Mouse (Mus musculus) neural tube, embryonic 14.5 days (tissue): Measurements from ENCODE around the gene Pde11a. TPM values are rescaled to one million over a fixed set of nuclear protein-coding genes. Genes with fewer than 3 reads are reported as not detected.
A peak's percentile ranks its signal among the peaks of the same experiment; 100 is the strongest.

Source experiments
- ATAC-seq: fragments of 200-750 bp; cut with Nextera tagmentation; 2 replicates; pipeline ENCODE4 v1.8.0; 2017; ENCODE audit warnings: low read depth, mild to moderate bottlenecking, moderate TSS enrichment, moderate library complexity
- H3K27ac ChIP-seq: fragments of 300-500 bp; sonication (generic); 2 replicates; pipeline ENCODE4 v1.5.1; 2014; ENCODE audit warnings: low read depth, mild to moderate bottlenecking, control low read depth, low read length, moderate library complexity, mixed read lengths
- H3K27me3 ChIP-seq: fragments of 300-500 bp; sonication (generic); 2 replicates; pipeline ENCODE4 v1.6.1; 2014; ENCODE audit warnings: low read length; ENCODE audit not compliant: control insufficient read depth, insufficient read depth
- H3K36me3 ChIP-seq: fragments of 300-500 bp; sonication (generic); 2 replicates; pipeline ENCODE4 v1.6.1; 2014; ENCODE audit warnings: low read length, mixed read lengths; ENCODE audit not compliant: control insufficient read depth, insufficient read depth
- H3K4me1 ChIP-seq: fragments of 300-500 bp; sonication (generic); 2 replicates; pipeline ENCODE4 v1.6.1; 2014; ENCODE audit warnings: low read length; ENCODE audit not compliant: control insufficient read depth, insufficient read depth
- H3K4me2 ChIP-seq: fragments of 300-500 bp; sonication (generic); 2 replicates; pipeline ENCODE4 v1.6.1; 2014; ENCODE audit warnings: mild to moderate bottlenecking, low read depth, low read length, control low read depth
- H3K4me3 ChIP-seq: fragments of 300-500 bp; sonication (generic); 2 replicates; pipeline ENCODE4 v1.5.1; 2014; ENCODE audit warnings: low read depth, low read length, control low read depth, mixed read lengths
- H3K9ac ChIP-seq: fragments of 300-500 bp; sonication (generic); replicated peaks from 2 replicates; pipeline ENCODE4 v1.6.1; 2014; ENCODE audit warnings: low read depth, mild to moderate bottlenecking, control low read depth, low read length, mixed read lengths
- H3K9me3 ChIP-seq: fragments of 300-500 bp; sonication (generic); 2 replicates; pipeline ENCODE4 v1.6.1; 2016; ENCODE audit warnings: low read length; ENCODE audit not compliant: control insufficient read depth
- WGBS: fragments of 180-500 bp; shearing (Covaris S2); extraction: QIAGEN DNeasy Blood & Tissue Kit; methylation state at CpG from one replicate; pipeline ENCODE4 v1.1.7; 2014; 5-methylcytosine and 5-hydroxymethylcytosine counted together
- polyA plus RNA-seq: library from polyadenylated mRNA; unstranded; fragments of >200 nt; fragmentation: Nextera tagmentation; extraction: Ambion mirVana; gene quantifications from 2 replicates; pipeline ENCODE4 v1.2.1, GENCODE M21; 2014

The Pde11a gene
- polyA plus RNA-seq, 1 experiment from 2014 or later = 3.3 TPM

GRCm38 (mm10) chr2:76132983-76133382, 205.6 kb downstream of the Pde11a start:
- Histone ChIP-seq H3K27ac (no peak overlapping the region), H3K36me3 (no peaks in the 10 kb centered on the region), H3K27me3 (no peaks in the 10 kb centered on the region), H3K4me2 (no peak overlapping the region), H3K4me3 (no peak overlapping the region), H3K4me1 (peaks cover 6% of the 10 kb centered on the region; the same call in 1 of the 2 replicates), H3K9ac (no peak overlapping the region), H3K9me3 (no peaks in the 10 kb centered on the region)
- WGBS = 76% methylated on average over 3 of the region's 3 CpGs
- no peak for ATAC-seq

- H3K27ac ChIP-seq = 0 out of 2 replicates have a peak overlapping the region, but pooled peaks have one; percentile 11
- whole genome bisulfite sequencing = 31% methylated on average over 12 of the region's 12 CpGs
- ATAC-seq = peak; percentile 83
Observed at GRCm38 (mm10) chr2:76129933-76130627, 208.5 kb downstream of the Pde11a start.

GRCm38 (mm10) chr2:76129058-76129437, 209.5 kb downstream of the Pde11a start:
- no peak overlapping the region for H3K4me2 ChIP-seq
- 69% methylated on average over 8 of the region's 8 CpGs for WGBS
- no peak overlapping the region for H3K27ac ChIP-seq
- ATAC-seq = no peak
- H3K4me1 ChIP-seq = peaks cover 6% of the 10 kb centered on the region; the same call in 1 of the 2 replicates
- no peaks in the 10 kb centered on the region for H3K27me3 ChIP-seq
- no peak overlapping the region for H3K4me3 ChIP-seq
- no peaks in the 10 kb centered on the region for H3K9me3 ChIP-seq
- no peaks in the 10 kb centered on the region for H3K36me3 ChIP-seq
- no peak overlapping the region for H3K9ac ChIP-seq

More at GRCm38 (mm10) chr2:76129933-76130627, 208.5 kb downstream of the Pde11a start:
- no peaks in the 10 kb centered on the region for H3K36me3 ChIP-seq
- no peak overlapping the region for H3K4me3 ChIP-seq
- H3K4me2 ChIP-seq = 0 out of 2 replicates have a peak overlapping the region, but pooled peaks have one; percentile 3
- H3K9ac ChIP-seq = no peak overlapping the region
- H3K9me3 ChIP-seq = no peaks in the 10 kb centered on the region
- peaks cover 6% of the 10 kb centered on the region; the same call in 1 of the 2 replicates for H3K4me1 ChIP-seq
- H3K27me3 ChIP-seq = no peaks in the 10 kb centered on the region

GRCm38 (mm10) chr2:76128105-76129057, 210.2 kb downstream of the Pde11a start:
- WGBS = 55% methylated on average over 9 of the region's 9 CpGs
- no peak for ATAC-seq
- H3K27ac ChIP-seq = no peak overlapping the region
- H3K9ac ChIP-seq = no peak overlapping the region
- H3K36me3 ChIP-seq = no peaks in the 10 kb centered on the region
- no peaks in the 10 kb centered on the region for H3K9me3 ChIP-seq
- H3K4me1 ChIP-seq = peaks cover 6% of the 10 kb centered on the region; the same call in 1 of the 2 replicates
- no peak overlapping the region for H3K4me2 ChIP-seq
- no peak overlapping the region for H3K4me3 ChIP-seq
- no peaks in the 10 kb centered on the region for H3K27me3 ChIP-seq

- Histone ChIP-seq H3K27me3 (no peaks in the 10 kb centered on the region), H3K9ac (no peak overlapping the region), H3K4me2 (no peak overlapping the region), H3K9me3 (no peaks in the 10 kb centered on the region), H3K4me1 (peaks cover 6% of the 10 kb centered on the region; the same call in 1 of the 2 replicates), H3K27ac (no peak overlapping the region), H3K36me3 (no peaks in the 10 kb centered on the region), H3K4me3 (no peak overlapping the region)
- ATAC-seq = no peak
- 94% methylated on average over 6 of the region's 6 CpGs for WGBS
Observed at GRCm38 (mm10) chr2:76126651-76127050, 211.9 kb downstream of the Pde11a start.

- 77% methylated on average over 6 of the region's 6 CpGs for WGBS
- H3K9me3 ChIP-seq = no peaks in the 10 kb centered on the region
- no peak overlapping the region for H3K4me2 ChIP-seq
- H3K9ac ChIP-seq = no peak overlapping the region
- H3K4me1 ChIP-seq = peaks cover 1% of the 10 kb centered on the region; the same call in 1 of the 2 replicates
- no peaks in the 10 kb centered on the region for H3K36me3 ChIP-seq
- H3K27ac ChIP-seq = no peak overlapping the region
- no peaks in the 10 kb centered on the region for H3K27me3 ChIP-seq
- no peak overlapping the region for H3K4me3 ChIP-seq
- ATAC-seq = no peak
Observed at GRCm38 (mm10) chr2:76124821-76125220, 213.8 kb downstream of the Pde11a start.

GRCm38 (mm10) chr2:76122167-76122566, 216.4 kb downstream of the Pde11a start:
- WGBS = 87% methylated on average over 6 of the region's 6 CpGs
- Histone ChIP-seq H3K4me2 (no peak overlapping the region), H3K4me1 (no peaks in the 10 kb centered on the region), H3K9ac (no peak overlapping the region), H3K36me3 (no peaks in the 10 kb centered on the region), H3K4me3 (no peak overlapping the region), H3K9me3 (no peaks in the 10 kb centered on the region), H3K27me3 (no peaks in the 10 kb centered on the region), H3K27ac (no peak overlapping the region)
- ATAC-seq = no peak

GRCm38 (mm10) chr2:76119848-76120247, 218.7 kb downstream of the Pde11a start:
- Histone ChIP-seq H3K36me3 (no peaks in the 10 kb centered on the region), H3K9me3 (no peaks in the 10 kb centered on the region), H3K9ac (no peak overlapping the region), H3K4me1 (no peaks in the 10 kb centered on the region), H3K27me3 (no peaks in the 10 kb centered on the region), H3K4me3 (no peak overlapping the region), H3K4me2 (no peak overlapping the region), H3K27ac (no peak overlapping the region)
- ATAC-seq = no peak
- 74% methylated on average over 2 of the region's 2 CpGs for WGBS

- Histone ChIP-seq H3K27ac (no peak overlapping the region), H3K4me2 (no peak overlapping the region), H3K9me3 (no peaks in the 10 kb centered on the region), H3K36me3 (no peaks in the 10 kb centered on the region), H3K4me3 (no peak overlapping the region), H3K9ac (no peak overlapping the region), H3K27me3 (no peaks in the 10 kb centered on the region), H3K4me1 (no peaks in the 10 kb centered on the region)
- no peak for ATAC-seq
- 63% methylated on average over 5 of the region's 5 CpGs for WGBS
Observed at GRCm38 (mm10) chr2:76118491-76118890, 220.1 kb downstream of the Pde11a start.
